Mouse (Mus musculus) small intestine, adult 2 months (tissue): ENCODE data around the gene Sp110.
"Not testable (repeated sequence)": the region's sequence is repeated elsewhere in the genome, so short reads cannot be mapped to it uniquely, and the experiment has no call there.

Experiments used
- CTCF ChIP-seq: fragments of 200-500 bp; IDR thresholded peaks from 2 replicates; pipeline ENCODE4 v1.5.1; 2012; ENCODE audit warnings: low read depth, mild to moderate bottlenecking, control low read depth, inconsistent platforms, low read length, moderate library complexity, mixed read lengths; ENCODE audit not compliant: insufficient replicate concordance, insufficient read length; ENCODE audit errors: extremely low read depth
- POLR2A ChIP-seq: fragments of 200-500 bp; IDR thresholded peaks from 2 replicates; pipeline ENCODE4 v1.6.1; 2012; ENCODE audit warnings: low read depth, mild to moderate bottlenecking, control low read depth, inconsistent platforms, low read length, moderate library complexity

DNA sequence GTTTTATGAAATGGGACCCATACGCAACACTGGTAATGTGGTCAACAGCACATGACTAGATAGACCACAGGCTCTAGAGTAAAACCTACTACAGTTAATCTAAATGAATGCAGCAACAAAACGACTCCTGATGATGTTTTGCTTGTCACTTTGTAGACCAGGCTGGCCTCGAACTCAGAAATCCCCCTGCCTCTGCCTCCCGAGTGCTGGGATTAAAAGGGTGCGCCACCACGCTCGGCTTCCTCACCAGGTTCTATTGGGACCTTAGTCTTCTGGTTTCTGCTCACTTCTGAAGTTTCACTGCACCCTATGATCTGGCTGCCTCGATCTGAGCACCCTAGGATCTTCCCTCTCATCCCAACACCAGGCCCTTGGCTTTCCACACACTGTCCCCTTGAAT, 6.1 kb downstream of the Sp110 start:
- not testable (repeated sequence) for TF ChIP-seq CTCF, POLR2A
